Mouse (Mus musculus): ENCODE data around the gene Cfh. TPM values are rescaled to one million over a fixed set of nuclear protein-coding genes. Genes with fewer than 3 reads are reported as not detected.

The Cfh gene
- polyA plus RNA-seq (2012; rRNA removed): 0.06 and 0.19 TPM in 2 replicates

DNA sequence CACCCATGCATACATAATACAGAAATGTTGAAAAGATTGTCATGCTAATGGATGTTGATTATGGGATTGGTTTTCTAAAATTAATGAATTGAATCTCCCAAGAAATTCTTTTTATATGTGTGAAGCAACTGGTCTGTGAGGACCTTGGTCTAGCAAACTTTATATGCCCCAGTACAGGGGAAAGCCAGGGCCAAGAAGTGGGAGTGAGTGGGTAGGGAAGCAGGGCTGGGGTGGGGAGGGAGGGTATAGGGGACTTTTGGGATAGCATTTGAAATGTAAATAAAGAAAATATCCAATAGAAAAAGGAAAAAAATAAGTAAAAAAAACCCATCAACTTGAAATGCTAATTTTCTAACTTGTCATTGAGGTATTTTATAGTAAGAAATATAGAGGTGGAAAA lies at the start of gene Cfh:
TSS of gene Cfh (minus strand) at position 101 of the 400 bp plus-strand sequence.

Other genes with a start within 250 kb of the Cfh start
- 0.05 TPM in 1 of 2 replicates, not detected in the other for gene Kcnt2, start 62.4 kb upstream of the Cfh start, polyA plus RNA-seq (2012; rRNA removed)